Mouse (Mus musculus): ENCODE data around the gene Dand5. TPM values are rescaled to one million over a fixed set of nuclear protein-coding genes. Genes with fewer than 3 reads are reported as not detected.

The Dand5 gene
- polyA plus RNA-seq, 1 experiment from 2014 or later, result 5.5 TPM

Other genes starting within 250 kb of the Dand5 start
- 89.9 and 94.7 TPM in 2 replicates for gene Ier2, start 160.0 kb downstream of the Dand5 start, polyA plus RNA-seq (2016; fragmentation: Nextera tagmentation; extraction: Ambion mirVana)
- gene Trmt1, start 136.5 kb downstream of the Dand5 start, polyA plus RNA-seq (2016; fragmentation: Nextera tagmentation; extraction: Ambion mirVana), result 57.8 and 65.9 TPM in 2 replicates
- 25.2 and 28.9 TPM in 2 replicates for gene Nacc1, start 135.0 kb downstream of the Dand5 start, polyA plus RNA-seq (2016; fragmentation: Nextera tagmentation; extraction: Ambion mirVana)
- gene Lyl1, start 121.4 kb downstream of the Dand5 start, polyA plus RNA-seq (2016; fragmentation: Nextera tagmentation; extraction: Ambion mirVana), result 5.6 and 6.5 TPM in 2 replicates
- gene G430095P16Rik, start 99.8 kb downstream of the Dand5 start, polyA plus RNA-seq (2016; fragmentation: Nextera tagmentation; extraction: Ambion mirVana), result 0.54 and 1.9 TPM in 2 replicates
- 0.07 and 0.29 TPM in 2 replicates for gene Nfix, start 22.5 kb downstream of the Dand5 start, polyA plus RNA-seq (2016; fragmentation: Nextera tagmentation; extraction: Ambion mirVana)
- 43.7 and 45.8 TPM in 2 replicates for gene Gadd45gip1, start 8.7 kb upstream of the Dand5 start, polyA plus RNA-seq (2016; fragmentation: Nextera tagmentation; extraction: Ambion mirVana)
- gene Rad23a, start 17.8 kb upstream of the Dand5 start, polyA plus RNA-seq (2016; fragmentation: Nextera tagmentation; extraction: Ambion mirVana), result 115 TPM in 2 replicates
- gene Calr, start 24.1 kb upstream of the Dand5 start, polyA plus RNA-seq (2016; fragmentation: Nextera tagmentation; extraction: Ambion mirVana), result 783 and 812 TPM in 2 replicates
- gene Farsa, start 34.2 kb upstream of the Dand5 start, polyA plus RNA-seq (2016; fragmentation: Nextera tagmentation; extraction: Ambion mirVana), result 129 and 134 TPM in 2 replicates
- 61.5 and 67.1 TPM in 2 replicates for gene Syce2, start 49.3 kb upstream of the Dand5 start, polyA plus RNA-seq (2016; fragmentation: Nextera tagmentation; extraction: Ambion mirVana)
- 35.5 and 43.4 TPM in 2 replicates for gene Gcdh, start 71.1 kb upstream of the Dand5 start, polyA plus RNA-seq (2016; fragmentation: Nextera tagmentation; extraction: Ambion mirVana)
- 18.2 and 21.5 TPM in 2 replicates for gene Klf1, start 79.1 kb upstream of the Dand5 start, polyA plus RNA-seq (2016; fragmentation: Nextera tagmentation; extraction: Ambion mirVana)
- gene Dnase2a, start 85.7 kb upstream of the Dand5 start, polyA plus RNA-seq (2016; fragmentation: Nextera tagmentation; extraction: Ambion mirVana), result 5.8 and 6.6 TPM in 2 replicates
- 5.0 and 12.7 TPM in 2 replicates for gene Mast1, start 114.5 kb upstream of the Dand5 start, polyA plus RNA-seq (2016; fragmentation: Nextera tagmentation; extraction: Ambion mirVana)
- 0.55 and 0.88 TPM in 2 replicates for gene Rtbdn, start 124.2 kb upstream of the Dand5 start, polyA plus RNA-seq (2016; fragmentation: Nextera tagmentation; extraction: Ambion mirVana)
- gene Gm49661, start 146.6 kb upstream of the Dand5 start, polyA plus RNA-seq (2016; fragmentation: Nextera tagmentation; extraction: Ambion mirVana), result not detected in 2 replicates
- gene Prdx2, start 146.8 kb upstream of the Dand5 start, polyA plus RNA-seq (2016; fragmentation: Nextera tagmentation; extraction: Ambion mirVana), result 1,241 and 1,456 TPM in 2 replicates
- 137 and 146 TPM in 2 replicates for gene Rnaseh2a, start 146.9 kb upstream of the Dand5 start, polyA plus RNA-seq (2016; fragmentation: Nextera tagmentation; extraction: Ambion mirVana)
- gene Junb, start 155.9 kb upstream of the Dand5 start, polyA plus RNA-seq (2016; fragmentation: Nextera tagmentation; extraction: Ambion mirVana), result 6.5 and 8.7 TPM in 2 replicates
- gene Hook2, start 167.8 kb upstream of the Dand5 start, polyA plus RNA-seq (2016; fragmentation: Nextera tagmentation; extraction: Ambion mirVana), result 14.5 and 16.8 TPM in 2 replicates
- gene Best2, start 191.7 kb upstream of the Dand5 start, polyA plus RNA-seq (2016; fragmentation: Nextera tagmentation; extraction: Ambion mirVana), result not detected in 2 replicates
- 162 and 176 TPM in 2 replicates for gene Asna1, start 202.5 kb upstream of the Dand5 start, polyA plus RNA-seq (2016; fragmentation: Nextera tagmentation; extraction: Ambion mirVana)
- gene Trir, start 204.0 kb upstream of the Dand5 start, polyA plus RNA-seq (2016; fragmentation: Nextera tagmentation; extraction: Ambion mirVana), result 149 and 164 TPM in 2 replicates
- gene Tnpo2, start 214.1 kb upstream of the Dand5 start, polyA plus RNA-seq (2016; fragmentation: Nextera tagmentation; extraction: Ambion mirVana), result 27.4 and 28.4 TPM in 2 replicates
- gene Fbxw9, start 237.2 kb upstream of the Dand5 start, polyA plus RNA-seq (2016; fragmentation: Nextera tagmentation; extraction: Ambion mirVana), result 28.0 and 33.4 TPM in 2 replicates
- gene Gm5741, start 245.2 kb upstream of the Dand5 start, polyA plus RNA-seq (2016; fragmentation: Nextera tagmentation; extraction: Ambion mirVana), result 0.86 and 1.0 TPM in 2 replicates
- 73.7 and 75.2 TPM in 2 replicates for gene Dhps, start 248.9 kb upstream of the Dand5 start, polyA plus RNA-seq (2016; fragmentation: Nextera tagmentation; extraction: Ambion mirVana)

Data from hindbrain, embryonic 10.5 days (tissue).